Mouse (Mus musculus): ENCODE data around the gene Fitm1.

The Fitm1 gene

DNA sequence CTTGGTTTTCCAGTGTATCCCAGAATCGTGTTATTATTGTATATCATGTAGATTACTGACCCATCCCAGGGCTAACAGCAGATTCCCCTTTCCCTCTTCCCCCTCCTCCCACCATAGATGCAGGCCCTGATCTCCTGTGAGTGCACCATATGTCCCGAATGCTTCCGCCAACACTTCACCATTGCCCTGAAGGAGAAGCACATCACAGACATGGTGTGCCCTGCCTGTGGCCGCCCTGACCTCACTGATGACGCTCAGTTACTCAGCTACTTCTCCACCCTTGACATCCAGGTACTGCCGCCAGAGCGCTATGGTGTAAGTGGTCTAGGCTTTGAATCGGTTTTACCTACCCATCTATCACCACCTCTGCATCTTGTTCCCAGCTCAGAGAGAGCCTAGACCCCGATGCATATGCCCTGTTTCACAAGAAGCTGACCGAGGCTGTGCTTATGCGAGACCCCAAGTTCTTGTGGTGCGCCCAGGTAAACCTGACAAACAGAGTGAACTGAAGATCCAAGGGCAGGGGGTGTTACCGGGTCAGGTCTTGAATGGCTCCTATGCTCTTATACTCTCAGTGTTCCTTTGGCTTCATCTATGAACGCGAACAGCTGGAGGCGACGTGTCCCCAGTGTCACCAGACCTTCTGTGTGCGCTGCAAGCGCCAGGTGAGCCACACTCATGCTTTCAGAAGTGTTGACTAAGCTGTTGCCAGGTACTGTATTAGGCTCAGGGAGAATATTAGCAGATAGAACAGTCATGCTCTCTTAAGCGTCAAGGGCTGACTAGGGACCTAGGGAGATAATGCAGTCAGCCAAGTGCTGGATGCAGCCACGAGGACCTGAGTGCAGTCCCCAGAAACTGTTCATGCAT, 23.3 kb downstream of the Fitm1 start:
- no peak for DNase-seq (ENCODE audit: low read depth)

DNA sequence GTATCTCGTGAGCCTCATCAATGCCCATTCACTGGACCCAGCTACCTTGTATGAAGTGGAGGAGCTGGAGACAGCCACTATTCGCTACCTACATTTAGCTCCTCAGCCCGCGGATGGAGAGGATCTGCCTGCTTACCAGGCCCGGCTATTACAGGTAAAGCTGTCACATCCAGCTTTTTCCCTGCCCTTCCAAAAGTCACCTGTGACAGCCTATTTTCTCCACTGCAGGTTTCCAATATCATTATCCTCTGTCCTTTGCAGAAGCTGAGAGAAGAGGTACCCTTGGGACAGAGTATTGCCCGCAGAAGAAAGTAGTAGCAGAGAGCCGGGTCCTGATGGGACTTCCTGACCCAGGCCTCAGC, 27.8 kb downstream of the Fitm1 start, which contains the start of gene Irf9:
Gene Irf9 (plus strand): TSS at position 301 of the 362 bp plus-strand sequence.
- peak; percentile 33 for DNase-seq (ENCODE audit: low read depth)

DNA sequence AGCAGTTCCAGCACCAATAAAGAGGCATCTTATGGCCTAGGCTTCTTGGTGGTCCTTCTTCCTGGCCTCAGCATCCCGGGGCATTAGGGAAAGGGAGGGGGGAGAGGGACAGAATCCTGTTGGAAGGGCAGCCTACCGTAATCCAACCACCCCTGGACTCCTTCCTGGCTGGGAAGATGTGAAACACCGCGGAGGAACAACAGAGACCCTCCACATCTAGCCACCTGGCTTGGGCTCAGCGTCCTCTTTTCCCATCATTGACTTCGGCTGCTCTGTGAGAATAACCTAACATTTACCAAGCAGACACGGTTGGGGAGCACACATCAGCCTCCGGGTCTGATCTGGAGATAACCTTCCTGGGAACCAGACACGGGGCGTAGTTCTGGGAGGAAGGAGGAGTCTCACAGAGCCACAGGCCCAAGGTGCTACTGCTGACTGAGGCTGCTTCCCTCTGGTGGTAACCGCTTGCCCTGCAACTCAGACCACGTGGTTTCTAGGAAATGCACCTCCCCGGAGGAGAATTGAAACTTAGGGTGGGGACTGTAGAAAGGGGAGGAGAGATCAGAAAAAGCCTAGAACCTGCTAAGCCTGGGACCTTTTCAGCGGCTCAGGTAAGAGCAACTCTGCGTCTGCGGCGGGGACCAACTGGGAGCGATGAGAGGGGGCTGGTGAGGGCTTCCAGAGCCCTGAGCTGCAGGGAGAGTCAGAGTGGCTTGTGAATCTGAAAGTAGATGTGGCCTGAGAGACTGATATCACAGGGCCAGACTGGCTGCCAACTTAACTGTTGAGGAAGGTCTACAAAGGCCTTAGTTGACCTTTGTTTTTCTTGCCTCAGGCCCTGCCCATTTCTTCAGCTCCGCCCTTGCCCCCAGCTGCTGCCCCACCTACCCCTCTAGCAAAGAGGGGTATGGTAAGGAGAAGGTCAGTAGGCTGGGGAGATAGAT, 28.5 kb downstream of the Fitm1 start:
- DNase-seq (ENCODE audit: low read depth): peak; percentile 98

DNA sequence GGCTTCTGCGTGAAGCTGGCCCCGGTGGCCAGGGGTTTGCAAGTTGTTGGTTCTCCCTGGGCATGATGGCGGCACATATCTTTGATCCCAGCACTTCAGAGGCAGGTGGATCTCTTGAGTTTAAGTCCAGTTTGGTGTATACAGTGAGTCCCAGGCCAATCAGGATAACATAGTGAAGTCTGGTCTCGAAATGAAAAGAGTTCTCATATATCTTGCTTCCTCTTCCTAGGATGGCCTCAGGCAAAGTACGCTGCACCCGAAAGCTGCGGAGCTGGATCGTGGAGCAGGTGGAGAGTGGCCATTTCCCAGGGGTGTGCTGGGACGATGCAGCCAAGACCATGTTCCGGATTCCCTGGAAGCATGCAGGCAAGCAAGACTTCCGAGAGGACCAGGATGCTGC, 29.4 kb downstream of the Fitm1 start:
- peak; percentile 44 for DNase-seq (ENCODE audit: low read depth)

DNA sequence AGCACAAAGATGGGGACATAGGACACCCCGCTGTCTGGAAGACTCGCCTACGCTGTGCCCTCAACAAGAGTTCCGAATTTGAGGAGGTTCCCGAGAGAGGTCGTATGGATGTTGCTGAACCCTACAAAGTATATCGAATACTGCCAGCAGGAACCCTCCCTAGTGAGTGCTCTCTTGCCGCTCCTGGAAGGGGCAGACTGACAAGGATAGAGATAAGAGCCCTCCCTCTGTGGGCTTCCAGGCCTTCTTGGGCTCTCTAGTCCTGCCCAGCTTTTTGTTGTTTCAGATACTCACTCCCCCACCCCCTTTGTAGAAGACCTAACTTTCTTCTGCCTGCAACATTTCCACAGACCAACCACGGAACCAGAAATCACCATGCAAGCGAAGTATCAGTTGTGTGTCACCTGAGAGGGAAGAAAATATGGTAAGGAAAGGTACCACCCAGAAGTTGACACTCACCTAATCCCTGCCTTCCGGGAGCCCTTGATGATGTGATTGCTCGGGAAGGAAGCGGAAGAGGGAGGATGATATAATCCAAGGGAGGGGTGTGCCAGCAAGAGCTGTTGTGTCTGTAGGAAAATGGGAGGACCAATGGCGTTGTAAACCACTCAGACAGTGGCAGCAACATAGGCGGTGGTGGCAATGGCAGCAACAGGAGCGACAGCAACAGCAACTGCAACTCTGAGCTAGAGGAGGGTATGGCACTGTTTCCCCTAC, 30.5 kb downstream of the Fitm1 start:
- no peak for DNase-seq (ENCODE audit: low read depth)

DNA sequence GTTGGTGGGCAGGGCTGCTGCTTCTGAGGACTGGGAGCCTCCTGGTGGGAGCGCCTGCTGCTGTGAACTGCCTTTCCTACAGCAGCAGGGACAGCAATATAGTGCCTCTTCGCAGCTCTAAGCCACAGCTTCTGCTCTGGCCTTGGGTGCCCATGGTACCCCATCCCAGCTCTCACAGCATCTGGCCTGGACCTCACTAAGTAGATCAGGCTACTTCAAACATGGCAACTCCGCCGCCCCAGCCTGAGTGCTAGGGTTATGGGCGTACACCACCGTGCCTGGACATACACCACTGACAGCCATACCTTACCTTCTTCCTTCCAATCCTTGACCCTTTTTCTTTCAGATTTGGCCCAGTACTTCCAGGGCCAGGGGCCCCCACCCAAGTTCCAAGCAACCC, 32.9 kb downstream of the Fitm1 start:
- DNase-seq (ENCODE audit: low read depth): no peak

DNA sequence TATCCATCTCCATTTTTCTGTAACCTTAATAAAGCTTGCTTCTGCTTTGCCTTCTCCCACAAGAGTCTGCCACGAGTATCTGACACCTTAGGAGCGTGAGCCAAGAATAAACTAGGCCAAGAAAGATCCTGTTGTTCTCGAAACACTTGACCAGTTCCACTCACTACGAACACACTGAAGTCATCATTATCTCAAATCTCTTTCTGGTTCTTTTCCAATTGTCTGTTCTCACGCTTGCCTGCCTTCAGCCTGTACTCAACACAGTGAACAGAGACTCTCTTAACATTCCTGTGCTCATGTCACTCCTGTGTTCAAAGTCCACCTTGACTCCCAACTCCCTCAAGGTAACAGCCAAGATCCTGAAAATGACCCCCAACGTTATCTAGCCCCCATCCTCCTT, 37.9 kb downstream of the Fitm1 start:
- no peak for DNase-seq (ENCODE audit: low read depth)

DNA sequence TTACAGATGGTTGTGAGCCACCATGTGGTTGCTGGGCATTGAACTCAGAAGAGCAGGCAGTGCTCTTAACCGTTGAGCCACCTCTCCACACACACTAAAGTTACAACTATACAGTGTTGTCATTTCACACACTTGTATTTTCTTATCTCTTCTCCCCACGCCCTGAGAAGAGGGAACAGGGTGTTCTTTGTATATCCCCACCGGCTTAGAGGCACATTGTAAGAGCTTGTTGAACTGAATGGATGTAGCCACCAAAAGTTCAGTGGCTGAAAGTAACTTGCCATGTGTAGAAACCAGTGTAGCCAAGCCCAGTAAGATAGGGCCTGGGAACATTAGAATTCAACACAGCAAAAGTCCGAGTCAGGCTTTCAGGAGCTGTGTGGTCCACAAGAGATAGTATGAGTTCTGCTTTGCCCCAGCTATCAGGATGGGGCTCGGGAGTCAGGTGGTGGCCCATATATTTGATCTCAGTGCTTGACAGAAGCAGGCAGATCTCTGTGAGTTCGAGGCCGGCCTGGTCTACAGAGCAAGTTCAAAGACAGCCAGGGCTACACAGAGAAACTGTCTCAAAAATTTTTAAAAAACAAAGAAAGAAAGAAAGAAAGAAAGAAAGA, 39.3 kb downstream of the Fitm1 start:
- DNase-seq (ENCODE audit: low read depth): no peak

DNA sequence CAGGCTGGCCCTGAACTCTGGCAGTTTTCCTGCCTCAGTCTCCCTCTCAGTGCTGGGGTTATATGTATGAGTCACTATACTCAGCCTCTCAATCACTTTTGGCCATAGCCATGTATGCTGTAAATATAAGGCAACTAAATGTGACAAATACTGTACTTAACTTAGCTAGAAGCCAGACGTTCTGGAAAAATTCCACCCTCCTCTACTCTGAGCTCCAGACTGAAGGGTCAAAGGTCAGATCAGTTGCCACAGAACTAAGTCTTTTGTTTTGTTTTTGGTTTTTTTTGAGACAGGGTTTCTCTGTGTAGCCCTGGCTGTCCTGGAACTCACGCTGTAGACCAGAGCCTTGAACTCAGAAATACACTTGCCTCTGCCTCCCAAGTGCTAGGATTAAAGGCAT, 40.5 kb downstream of the Fitm1 start:
- DNase-seq (ENCODE audit: low read depth): no peak

DNA sequence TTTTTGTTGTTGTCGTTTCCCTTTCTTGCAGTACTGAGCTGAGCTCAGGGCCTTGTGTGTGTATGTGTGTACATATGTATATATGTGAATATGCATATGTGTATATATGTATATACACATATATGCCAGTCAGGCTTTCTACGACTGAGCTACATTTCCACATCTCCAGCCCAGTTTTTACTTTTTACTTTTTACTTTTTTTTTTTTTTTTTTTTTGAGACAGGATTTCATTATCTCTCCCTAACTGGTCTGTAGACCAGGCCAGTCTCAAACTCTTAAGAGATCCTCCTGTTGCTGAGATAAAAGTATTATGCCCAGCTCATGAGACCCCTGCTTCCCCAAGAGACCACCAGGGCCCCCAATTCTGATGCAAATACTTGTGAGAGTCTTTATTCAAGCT, 41.4 kb downstream of the Fitm1 start:
- DNase-seq (ENCODE audit: low read depth): no peak

DNA sequence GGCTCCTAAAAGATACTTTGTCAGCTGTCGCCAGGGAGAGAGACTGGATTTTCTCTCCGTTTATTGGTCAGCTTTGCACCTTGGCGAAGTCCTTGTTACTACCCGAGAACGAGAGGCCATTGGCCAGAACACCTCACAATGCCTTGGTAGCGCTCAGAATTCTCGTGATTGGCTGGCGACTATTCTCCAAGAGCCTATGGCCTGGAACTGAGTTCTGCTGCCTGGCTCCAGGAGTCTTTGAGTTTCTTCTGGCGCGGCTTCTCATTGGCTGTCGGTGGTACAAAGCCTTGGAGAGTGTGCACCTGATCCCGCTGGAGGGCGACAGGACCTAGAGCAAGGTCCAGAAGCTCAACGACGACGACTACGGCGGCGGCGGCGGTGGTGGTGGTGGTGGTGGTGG, 42.4 kb downstream of the Fitm1 start, which contains the start of gene Rec8:
Gene Rec8 (plus strand): TSS at position 216 of the 400 bp plus-strand sequence.
- DNase-seq (ENCODE audit: low read depth): peak; percentile 60

DNA sequence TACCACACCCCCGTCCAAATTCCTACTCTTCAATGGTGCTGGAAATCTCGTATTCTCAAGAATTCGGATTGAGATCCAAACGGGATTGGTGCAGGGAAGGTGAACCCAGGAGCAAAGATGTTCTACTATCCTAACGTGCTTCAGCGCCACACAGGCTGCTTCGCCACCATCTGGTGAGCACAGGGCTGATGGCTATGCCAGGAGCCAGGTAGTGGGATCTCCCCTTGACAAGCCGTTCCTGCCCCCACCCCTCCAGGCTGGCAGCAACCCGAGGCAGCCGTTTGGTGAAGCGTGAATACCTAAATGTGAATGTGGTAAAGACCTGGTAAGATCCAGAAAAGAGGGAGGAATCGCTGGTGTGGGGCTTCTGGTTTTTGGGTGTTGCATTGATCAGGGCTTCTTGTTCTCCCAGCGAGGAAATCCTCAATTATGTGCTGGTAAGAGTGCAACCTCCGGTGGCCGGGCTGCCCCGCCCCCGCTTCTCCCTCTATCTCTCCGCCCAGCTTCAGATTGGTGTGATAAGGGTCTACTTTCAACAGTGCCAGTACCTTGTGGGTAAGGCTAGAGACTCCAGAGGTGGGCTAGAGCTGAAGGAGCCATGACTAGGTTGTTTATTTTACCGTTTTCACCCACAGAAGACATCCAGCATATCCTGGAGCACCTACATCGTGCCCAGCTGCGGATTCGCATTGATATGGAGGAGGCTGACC, 43.2 kb downstream of the Fitm1 start:
- no peak for DNase-seq (ENCODE audit: low read depth)

Data from naive thymus-derived CD4-positive, alpha-beta T cell, adult 2 months (primary cell).